Mouse (Mus musculus): ENCODE measurements at regions not wholly inside any gene's neighbourhood (a gene's known extent, or its start where the extent isn't known, plus 50 kb on each side); places are given as distances from the start of the nearest gene placed in this dataset.

DNA sequence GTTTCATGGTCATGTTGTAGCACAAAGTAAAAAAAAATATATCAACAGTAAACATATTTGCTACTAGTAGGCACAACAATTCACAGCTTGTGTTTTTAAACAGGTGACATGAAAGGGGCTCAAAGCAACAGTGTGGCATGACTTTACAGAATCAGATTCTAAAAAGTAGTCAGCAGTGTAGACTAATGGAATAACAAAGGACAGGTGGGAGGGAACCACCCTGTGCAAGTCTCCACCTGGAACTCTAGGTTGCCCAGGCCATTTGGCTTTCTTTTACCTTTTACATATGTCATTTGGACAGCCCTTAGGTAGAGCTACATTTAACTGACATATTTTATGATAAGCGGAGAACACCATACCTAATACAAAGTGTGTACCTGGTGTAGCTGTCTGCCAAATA is 271.7 kb upstream of the Ngly1 start:
- no peak for TF ChIP-seq CTCF (IDR thresholded peaks at IDR 0.05; ENCODE audit: low read depth)
- no peak for TF ChIP-seq EP300 (IDR thresholded peaks at IDR 0.05; ENCODE audit: low read depth)
